Mouse (Mus musculus): ENCODE results near the gene Ibsp. TPM values are rescaled to one million over a fixed set of nuclear protein-coding genes. Genes with fewer than 3 reads are reported as not detected.
A peak's percentile ranks its signal among the peaks of the same experiment; 100 is the strongest.

The Ibsp gene
- total RNA-seq, 2 experiments from 2014 or later, result 0.39 TPM; not detected in 1

DNA sequence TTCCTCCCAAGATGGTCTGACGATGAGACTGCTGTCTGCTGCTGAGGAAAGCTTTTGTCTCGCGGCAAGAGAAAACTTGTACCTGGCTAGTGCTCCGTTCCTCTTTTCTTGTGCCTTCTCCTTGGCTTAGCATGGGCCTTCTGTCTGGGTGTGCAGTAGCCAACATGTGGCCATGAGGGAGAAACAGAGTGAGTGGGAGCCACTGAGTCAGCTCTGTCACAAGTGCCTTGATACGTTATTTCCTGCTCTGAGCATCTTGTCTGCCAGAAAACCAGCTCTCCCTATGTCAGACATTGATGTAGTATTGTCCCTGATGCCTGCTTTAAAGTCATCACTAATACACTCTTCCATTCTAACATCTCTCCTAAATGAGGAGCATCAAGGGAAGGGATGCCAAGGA lies 40.0 kb downstream of the Ibsp start:
- intact Hi-C loops (cut with DNase I), result loop anchor here (5.0 to 10.0 kb wide), 2 partner anchors 264 to 347 kb away; partner anchors contain the start of gene Gm17660
- no peak for DNase-seq (ENCODE audit: low spot score in 2 of 2)

DNA sequence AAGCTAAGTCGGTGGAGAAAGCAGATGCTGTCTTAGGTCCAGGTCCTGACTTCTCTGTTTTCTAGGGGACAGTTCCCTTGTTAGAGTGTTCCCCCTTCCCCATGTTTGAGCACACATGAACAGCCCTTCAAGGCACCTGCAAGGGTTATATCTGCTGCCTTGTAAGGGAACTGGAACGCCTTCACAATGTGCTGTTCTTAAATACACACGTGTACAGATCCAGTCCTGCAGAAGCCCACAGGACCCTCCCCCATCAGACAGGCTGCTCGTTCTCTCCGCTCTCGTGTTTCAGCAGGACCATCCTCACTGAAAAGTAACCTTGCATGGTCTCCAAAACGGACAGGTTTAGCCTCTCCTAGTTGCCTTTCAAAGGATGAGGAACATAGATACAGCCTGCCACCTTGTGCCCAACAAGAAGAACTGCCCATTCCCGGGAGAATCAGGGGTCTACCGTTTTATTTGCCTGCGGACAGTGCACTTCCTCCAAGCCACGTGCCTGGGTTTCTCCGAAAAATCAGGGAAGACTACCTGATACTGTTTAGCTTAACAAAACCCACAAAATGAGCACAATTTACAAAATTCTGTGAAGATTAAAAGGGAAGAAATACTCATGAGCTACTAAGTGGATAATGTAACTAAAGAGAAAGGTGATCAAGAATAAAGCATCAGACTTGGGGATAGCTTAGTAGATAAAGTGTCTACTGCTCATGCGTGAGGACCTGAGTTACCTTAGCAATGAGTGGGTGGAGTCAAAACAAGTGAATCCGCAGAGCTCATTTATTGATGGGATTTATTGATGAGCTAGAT lies 40.9 kb downstream of the Ibsp start:
- intact Hi-C loops (cut with DNase I), result loop anchor here (5.0 to 10.0 kb wide), 4 partner anchors 92 to 348 kb away; partner anchors contain the start of gene Gm17660
- DNase-seq (ENCODE audit: low spot score in 2 of 2), result peak in 1 of 2 experiments; percentile 19

DNA sequence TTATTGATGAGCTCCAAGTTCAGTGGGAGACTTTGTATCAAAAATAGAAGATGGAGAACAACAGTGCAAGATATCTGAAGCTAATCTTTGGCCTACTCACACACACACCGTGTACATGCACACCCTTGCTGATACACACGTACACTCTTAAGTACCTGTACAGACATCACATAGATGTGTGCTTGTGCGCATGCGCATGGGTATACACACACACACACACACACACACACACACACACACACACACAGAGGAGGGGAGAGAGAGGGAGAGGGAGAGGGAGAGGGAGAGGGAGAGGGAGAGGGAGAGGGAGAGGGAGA lies 41.5 kb downstream of the Ibsp start:
- intact Hi-C loops (cut with DNase I), result loop anchor here (5.0 kb wide), 2 partner anchors 92 to 107 kb away; no protein-coding TSS in a partner anchor
- no peak for DNase-seq (ENCODE audit: low spot score in 2 of 2)

DNA sequence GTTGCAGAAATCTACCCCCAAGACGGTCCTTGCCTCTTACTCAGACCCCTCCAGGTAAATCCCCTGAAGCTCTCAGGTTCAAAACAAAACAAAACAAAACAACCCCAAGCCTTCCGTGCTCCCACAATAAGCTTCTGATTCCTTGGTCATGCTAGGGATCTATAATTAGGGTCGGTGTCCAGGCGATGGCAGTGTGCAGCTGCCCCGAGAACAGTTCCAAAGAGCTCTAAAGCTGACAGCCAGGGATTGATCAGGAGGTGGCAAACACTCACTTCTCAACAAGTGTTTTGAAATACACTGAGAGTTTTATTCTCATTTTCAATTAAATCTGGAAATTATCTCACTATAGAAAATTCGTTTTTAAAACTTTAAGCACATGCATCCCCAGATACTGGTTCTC lies 43.9 kb downstream of the Ibsp start:
- intact Hi-C loops (cut with DNase I), result loop anchor here (5.0 kb wide), 2 partner anchors 89 to 104 kb away; no protein-coding TSS in a partner anchor
- no peak for DNase-seq (ENCODE audit: low spot score in 2 of 2)

- intact Hi-C loops (cut with DNase I), result loop anchor here (5.0 kb wide), 2 partner anchors 88 to 103 kb away; no protein-coding TSS in a partner anchor
- DNase-seq (ENCODE audit: low spot score in 2 of 2), result no peak
These were observed 45.7 kb downstream of the Ibsp start for GRCm38 (mm10) chr5:104344526-104345240.

DNA sequence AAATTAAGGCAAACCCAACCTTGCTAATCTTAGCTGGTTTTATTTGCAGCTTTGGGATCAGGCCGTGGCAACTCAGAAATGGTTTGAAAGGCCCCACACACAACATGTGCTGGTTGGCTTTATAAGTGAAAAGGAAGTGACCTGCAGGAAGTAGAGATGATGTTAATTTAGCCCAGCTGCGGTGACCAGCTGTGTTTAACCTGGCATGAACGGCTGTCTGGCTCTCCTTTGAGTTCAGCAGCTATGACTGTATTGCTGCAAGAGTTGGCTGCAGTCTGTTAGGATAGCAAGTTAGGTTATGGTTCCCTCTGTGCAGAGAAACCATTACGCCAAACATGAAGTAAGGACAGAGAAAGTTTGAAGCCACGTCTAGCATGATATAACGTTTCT lies 46.3 kb downstream of the Ibsp start:
- intact Hi-C loops (cut with DNase I), result no loop called here
- no peak for DNase-seq (ENCODE audit: low spot score in 2 of 2)

- intact Hi-C loops (cut with DNase I), result no loop called here
- no peak for DNase-seq (ENCODE audit: low spot score in 2 of 2)
These were observed 52.1 kb downstream of the Ibsp start for GRCm38 (mm10) chr5:104351041-104351440.

DNA sequence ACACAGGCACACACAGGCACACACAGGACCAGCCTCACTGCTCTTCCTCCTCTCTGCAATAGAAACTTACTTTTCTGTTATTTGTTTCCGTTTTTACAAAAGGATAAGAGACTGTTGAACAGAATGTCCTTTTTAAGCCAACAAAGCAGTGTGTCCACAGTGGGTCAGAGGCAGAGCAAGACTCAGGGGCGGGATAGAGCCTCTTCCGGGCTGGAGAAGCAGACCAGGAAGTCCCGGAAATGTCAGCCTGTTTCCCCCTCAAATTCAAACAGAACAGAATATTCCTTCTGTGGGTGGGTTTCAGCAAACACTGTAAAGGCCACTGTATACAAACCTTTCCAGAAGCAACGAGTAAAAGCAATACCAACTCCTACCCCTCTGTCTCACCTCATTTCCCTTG lies 52.9 kb downstream of the Ibsp start:
- intact Hi-C loops (cut with DNase I), result no loop called here
- DNase-seq (ENCODE audit: low spot score in 2 of 2), result no peak

GRCm38 (mm10) chr5:104357575-104357974 lies 58.6 kb downstream of the Ibsp start:
- DNase-seq (ENCODE audit: low spot score in 2 of 2), result no peak
- intact Hi-C loops (cut with DNase I), result no loop called here

DNA sequence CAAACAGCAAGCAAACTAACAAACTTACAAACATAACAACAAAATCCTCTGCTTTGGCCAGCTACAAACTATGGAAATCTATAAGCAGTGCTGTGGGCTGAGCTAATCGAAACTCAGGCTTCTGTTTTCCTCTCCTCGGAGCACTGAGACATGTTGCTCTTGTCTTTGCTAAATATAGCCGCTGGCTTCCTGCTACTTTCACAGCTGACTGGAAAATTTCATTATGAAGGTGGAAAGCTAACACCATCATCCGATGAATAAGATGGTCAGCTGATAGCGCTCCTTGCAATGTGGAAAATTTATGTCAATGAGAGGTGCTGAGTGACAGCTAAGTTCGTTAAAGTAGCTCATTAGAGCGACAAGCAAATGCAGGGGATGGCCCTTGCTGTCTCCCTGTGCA lies 59.6 kb downstream of the Ibsp start:
- DNase-seq (ENCODE audit: low spot score in 2 of 2), result peak; percentile 11 to 26
- intact Hi-C loops (cut with DNase I), result no loop called here

- no peak for DNase-seq (ENCODE audit: low spot score in 2 of 2)
- intact Hi-C loops (cut with DNase I), result no loop called here
These were observed 60.3 kb downstream of the Ibsp start for GRCm38 (mm10) chr5:104359257-104359656.

Small RNA genes lying within 50 kb of the gene (microRNA-seq; reads per million reads assigned to microRNA genes)
- not detected for gene Gm23616

Other genes with a start within 250 kb of the Ibsp start
- 1 to 10 TPM in 1 of 2 experiments, not detected in 1; 1.0 TPM for gene Gm17660, start 221.6 kb upstream of the Ibsp start, total RNA-seq (2021)
- gene Sparcl1, start 185.4 kb upstream of the Ibsp start, total RNA-seq (2021), result 1,000 to 10,000 TPM; 1,441 to 1,623 TPM
- gene Dspp, start 128.5 kb upstream of the Ibsp start, total RNA-seq (2021), result under 1 TPM in 1 of 2 experiments, not detected in 1; 0.07 TPM
- gene Dmp1, start 96.6 kb upstream of the Ibsp start, total RNA-seq (2021), result 1 to 10 TPM; 5.2 to 5.4 TPM
- not detected for gene Mepe, start 26.2 kb downstream of the Ibsp start, total RNA-seq (2021)
- 10 to 100 TPM in 1 of 2 experiments, 1 to 10 TPM in 1; 9.2 to 11.9 TPM for gene Spp1, start 135.9 kb downstream of the Ibsp start, total RNA-seq (2021)
- 10 to 100 TPM; 21.8 to 29.2 TPM for gene Pkd2, start 160.3 kb downstream of the Ibsp start, total RNA-seq (2021)
- 10 to 100 TPM; 11.4 to 16.6 TPM for gene BC005561, start 209.2 kb downstream of the Ibsp start, total RNA-seq (2021)